Mouse (Mus musculus) CD4-positive helper T cell, adult 2 months (primary cell): ENCODE results near the gene Fes.
"Not testable (repeated sequence)": the region's sequence is repeated elsewhere in the genome, so short reads cannot be mapped to it uniquely, and the experiment has no call there.

Experiments
- DNase-seq: peaks from one replicate; pipeline ENCODE4 v3.0.0-alpha.2; 2012; ENCODE audit warnings: low read depth, missing footprints, low spot score

Gene Fes

GRCm38 (mm10) chr7:80404101-80404894 is 16.6 kb upstream of the Fes start:
- peak; percentile 86 for DNase-seq

- DNase-seq: peak; percentile 38
These were observed 15.8 kb upstream of the Fes start for GRCm38 (mm10) chr7:80403551-80403950.

- peak; percentile 72 for DNase-seq
These were observed 15.0 kb upstream of the Fes start for GRCm38 (mm10) chr7:80402651-80403321.

- peak; percentile 59 for DNase-seq
These were observed 14.3 kb upstream of the Fes start for GRCm38 (mm10) chr7:80401860-80402641.

GRCm38 (mm10) chr7:80401041-80401859 is 13.5 kb upstream of the Fes start:
- DNase-seq: peak; percentile 35

GRCm38 (mm10) chr7:80400571-80400970 is 12.8 kb upstream of the Fes start:
- DNase-seq: no peak

- no peak for DNase-seq
These were observed 12.4 kb upstream of the Fes start for GRCm38 (mm10) chr7:80400099-80400498.

- DNase-seq: no peak
These were observed 11.1 kb upstream of the Fes start for GRCm38 (mm10) chr7:80398654-80399444.

GRCm38 (mm10) chr7:80397986-80398385 is 10.2 kb upstream of the Fes start:
- no peak for DNase-seq

- not testable (repeated sequence) for DNase-seq
These were observed 8.7 kb upstream of the Fes start for GRCm38 (mm10) chr7:80396427-80396826.

GRCm38 (mm10) chr7:80394600-80394999 is 6.9 kb upstream of the Fes start:
- DNase-seq: no peak

GRCm38 (mm10) chr7:80392119-80392518 is 4.4 kb upstream of the Fes start:
- DNase-seq: no peak

- no peak for DNase-seq
These were observed 613 bp downstream of the Fes start for GRCm38 (mm10) chr7:80387033-80387632.

GRCm38 (mm10) chr7:80386235-80386930 is 1.4 kb downstream of the Fes start:
- peak; percentile 80 for DNase-seq

GRCm38 (mm10) chr7:80382919-80383318 is 4.8 kb downstream of the Fes start:
- no peak for DNase-seq

- peak; percentile 51 for DNase-seq
These were observed 8.2 kb downstream of the Fes start for GRCm38 (mm10) chr7:80379531-80379930.

- peak; percentile 78 for DNase-seq
These were observed 10.3 kb downstream of the Fes start for GRCm38 (mm10) chr7:80377471-80377870.

GRCm38 (mm10) chr7:80376192-80376591 is 11.6 kb downstream of the Fes start:
- DNase-seq: no peak

GRCm38 (mm10) chr7:80375376-80376039 is 12.2 kb downstream of the Fes start:
- DNase-seq: no peak
